Mouse (Mus musculus) embryonic facial prominence, embryonic 12.5 days (tissue): ENCODE data around the gene Mgat4e. TPM values are rescaled to one million over a fixed set of nuclear protein-coding genes. Genes with fewer than 3 reads are reported as not detected.

Experiments
- ATAC-seq: fragments of 200-750 bp; cut with Nextera tagmentation; 2 replicates; pipeline ENCODE4 v1.8.0; 2017; ENCODE audit not compliant: insufficient number of reproducible peaks, insufficient read depth, low FRiP score, low TSS enrichment
- H3K27ac ChIP-seq: fragments of 300-500 bp; sonication (generic); 2 replicates; pipeline ENCODE4 v1.5.1; 2016; ENCODE audit warnings: mild to moderate bottlenecking
- H3K27me3 ChIP-seq: fragments of 300-500 bp; sonication (generic); 2 replicates; pipeline ENCODE4 v1.6.1; 2016; ENCODE audit warnings: mild to moderate bottlenecking, moderate library complexity
- H3K36me3 ChIP-seq: fragments of 300-500 bp; sonication (generic); 2 replicates; pipeline ENCODE4 v1.6.1; 2016; ENCODE audit warnings: mild to moderate bottlenecking
- H3K4me1 ChIP-seq: fragments of 300-500 bp; sonication (generic); 2 replicates; pipeline ENCODE4 v1.6.1; 2016
- H3K4me2 ChIP-seq: fragments of 300-500 bp; sonication (generic); replicated peaks from 2 replicates; pipeline ENCODE4 v1.6.1; 2016; ENCODE audit warnings: mild to moderate bottlenecking, moderate library complexity
- H3K4me3 ChIP-seq: fragments of 300-500 bp; sonication (generic); 2 replicates; pipeline ENCODE4 v1.5.1; 2016; ENCODE audit warnings: mild to moderate bottlenecking
- H3K9ac ChIP-seq: fragments of 300-500 bp; sonication (generic); 2 replicates; pipeline ENCODE4 v1.6.1; 2016; ENCODE audit warnings: mild to moderate bottlenecking, moderate library complexity
- H3K9me3 ChIP-seq: fragments of 300-500 bp; sonication (generic); 2 replicates; pipeline ENCODE4 v1.6.1; 2016; ENCODE audit warnings: mild to moderate bottlenecking, moderate library complexity
- WGBS: fragments of 180-500 bp; shearing (Covaris S2); methylation state at CpG from one replicate; pipeline ENCODE4 v1.1.7; 2016; 5-methylcytosine and 5-hydroxymethylcytosine counted together
- polyA plus RNA-seq: library from polyadenylated mRNA; unstranded; fragments of >200 nt; fragmentation: Nextera tagmentation; extraction: Ambion mirVana; gene quantifications from 2 replicates; pipeline ENCODE4 v1.2.1, GENCODE M21; 2016

The Mgat4e gene
- polyA plus RNA-seq, 1 experiment from 2014 or later = 0.12 TPM

GRCm38 (mm10) chr1:134567511-134567910, 18.0 kb upstream of the Mgat4e start:
- Histone ChIP-seq H3K27ac (no peak overlapping the region), H3K4me3 (no peak overlapping the region), H3K36me3 (0 out of 2 replicates have a peak, but pooled peaks cover 1% of the 10 kb centered on the region), H3K9me3 (no peaks in the 10 kb centered on the region), H3K4me2 (no peak overlapping the region), H3K4me1 (peaks cover 12% of the 10 kb centered on the region), H3K27me3 (no peaks in the 10 kb centered on the region), H3K9ac (no peak overlapping the region)
- 34% methylated on average over 1 of the region's 1 CpGs for WGBS
- ATAC-seq = no peak

GRCm38 (mm10) chr1:134563726-134564125, 14.2 kb upstream of the Mgat4e start:
- Histone ChIP-seq H3K4me3 (no peak overlapping the region), H3K27ac (no peak overlapping the region)

DNA sequence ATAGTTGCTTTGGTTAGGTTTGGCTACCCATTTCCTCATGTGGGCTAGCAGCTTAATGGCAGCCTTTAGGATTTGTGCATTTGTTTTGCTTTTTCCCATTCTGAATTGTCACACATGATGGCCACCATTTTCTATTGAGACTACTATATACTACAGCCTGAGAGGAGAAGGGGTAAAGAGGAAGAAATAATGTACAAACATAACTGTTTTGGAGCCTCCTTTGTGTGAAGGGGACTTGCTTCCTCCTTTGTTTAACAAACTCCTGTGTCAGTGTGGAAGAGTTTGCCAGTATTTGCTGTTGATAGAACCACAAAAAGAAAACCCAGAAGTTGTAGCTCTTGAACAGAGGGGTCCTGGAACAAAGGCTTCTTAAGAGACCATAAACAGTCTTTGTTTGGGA, 13.0 kb upstream of the Mgat4e start:
- Histone ChIP-seq H3K27ac (no peak overlapping the region), H3K4me2 (peak overlapping the region; percentile 62), H3K4me3 (peak overlapping the region; percentile 90), H3K9ac (peak overlapping the region; percentile 100), H3K36me3 (no peaks in the 10 kb centered on the region), H3K27me3 (no peaks in the 10 kb centered on the region), H3K9me3 (no peaks in the 10 kb centered on the region), H3K4me1 (peaks cover 18% of the 10 kb centered on the region)
- ATAC-seq = no peak

More at GRCm38 (mm10) chr1:134563726-134564125, 14.2 kb upstream of the Mgat4e start:
- no peak for ATAC-seq
- Histone ChIP-seq H3K4me1 (peaks cover 18% of the 10 kb centered on the region), H3K9ac (no peak overlapping the region), H3K36me3 (no peaks in the 10 kb centered on the region), H3K9me3 (no peaks in the 10 kb centered on the region), H3K4me2 (no peak overlapping the region), H3K27me3 (no peaks in the 10 kb centered on the region)
- WGBS = 90% methylated on average over 3 of the region's 3 CpGs

DNA sequence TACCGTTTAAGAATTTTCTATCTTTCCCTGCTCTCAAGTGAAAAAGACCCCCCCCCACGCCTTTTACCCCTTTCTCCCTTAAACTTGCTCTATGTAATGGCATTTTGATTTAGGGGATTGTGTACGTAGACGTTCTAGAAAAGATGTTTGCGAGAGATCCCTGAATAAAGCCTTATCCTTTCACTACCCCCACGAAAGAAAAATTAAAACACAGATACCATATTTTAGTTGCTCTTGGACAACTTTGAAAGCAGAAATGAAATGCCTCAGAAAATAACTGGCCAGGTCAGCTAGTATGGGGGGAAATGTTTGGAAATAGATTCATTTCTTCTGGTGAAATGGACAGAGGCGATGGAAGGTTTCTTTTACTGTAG, 12.3 kb upstream of the Mgat4e start:
- no peaks in the 10 kb centered on the region for H3K9me3 ChIP-seq
- H3K27ac ChIP-seq = peak overlapping the region; percentile 96; the same call in 1 of the 2 replicates
- H3K9ac ChIP-seq = peak overlapping the region; percentile 100
- H3K36me3 ChIP-seq = no peaks in the 10 kb centered on the region
- peak overlapping the region; percentile 62 for H3K4me2 ChIP-seq
- no peak for ATAC-seq
- no peaks in the 10 kb centered on the region for H3K27me3 ChIP-seq
- H3K4me3 ChIP-seq = peak overlapping the region; percentile 90
- 5% methylated on average over 7 of the region's 7 CpGs for WGBS
- peaks cover 18% of the 10 kb centered on the region for H3K4me1 ChIP-seq

GRCm38 (mm10) chr1:134560801-134561769, 11.6 kb upstream of the Mgat4e start:
- 1% methylated on average over 65 of the region's 76 CpGs for WGBS

GRCm38 (mm10) chr1:134560396-134560795, 10.9 kb upstream of the Mgat4e start:
- Histone ChIP-seq H3K4me1 (peaks cover 23% of the 10 kb centered on the region), H3K4me2 (peak overlapping the region; percentile 62), H3K27me3 (no peaks in the 10 kb centered on the region), H3K36me3 (no peaks in the 10 kb centered on the region), H3K9me3 (no peaks in the 10 kb centered on the region), H3K27ac (peak overlapping the region; percentile 96), H3K4me3 (peak overlapping the region; percentile 90), H3K9ac (peak overlapping the region; percentile 100)
- under 1% methylated on average over 48 of the region's 50 CpGs for WGBS
- ATAC-seq = 0 out of 2 replicates have a peak, but pooled peaks have one; percentile 5

More at GRCm38 (mm10) chr1:134560801-134561769, 11.6 kb upstream of the Mgat4e start:
- Histone ChIP-seq H3K9ac (peak overlapping the region; percentile 100), H3K27ac (peak overlapping the region; percentile 96), H3K36me3 (no peaks in the 10 kb centered on the region), H3K4me3 (peak overlapping the region; percentile 90), H3K4me2 (peak overlapping the region; percentile 62), H3K9me3 (no peaks in the 10 kb centered on the region), H3K27me3 (no peaks in the 10 kb centered on the region), H3K4me1 (peaks cover 18% of the 10 kb centered on the region)
- no peak for ATAC-seq

DNA sequence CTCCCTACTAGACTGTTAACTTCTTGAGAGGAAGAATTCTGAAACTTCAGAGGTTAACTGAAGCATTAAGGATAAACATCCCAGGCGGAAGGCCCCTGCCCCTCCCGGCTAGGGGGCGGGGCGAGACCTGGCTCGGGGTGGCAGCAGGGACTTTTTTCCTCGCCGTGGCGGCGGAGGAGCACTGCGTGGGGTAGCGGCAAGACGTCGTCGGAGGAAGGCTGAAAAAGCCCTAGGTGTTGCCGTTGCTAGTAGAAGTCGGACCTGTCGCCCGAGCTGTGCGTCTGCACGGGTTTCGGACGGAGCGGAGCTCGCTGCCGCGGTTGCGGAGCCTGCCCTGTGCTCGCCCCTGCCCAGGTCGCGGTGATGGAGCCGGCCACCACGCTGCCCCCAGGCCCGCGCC, 10.5 kb upstream of the Mgat4e start, which contains the start of gene Kdm5b:
TSS of gene Kdm5b (plus strand) at position 196 of the 400 bp plus-strand sequence.
- under 1% methylated on average over 34 of the region's 34 CpGs for WGBS
- Histone ChIP-seq H3K27me3 (no peaks in the 10 kb centered on the region), H3K4me2 (peak within 1 kb of the TSS; percentile 62), H3K9me3 (no peaks in the 10 kb centered on the region), H3K4me3 (peak within 1 kb of the TSS; percentile 90), H3K9ac (peak within 1 kb of the TSS; percentile 100), H3K4me1 (peaks cover 22% of the 10 kb centered on the region), H3K36me3 (no peaks in the 10 kb centered on the region), H3K27ac (peak within 1 kb of the TSS; percentile 96)
- no peak for ATAC-seq

DNA sequence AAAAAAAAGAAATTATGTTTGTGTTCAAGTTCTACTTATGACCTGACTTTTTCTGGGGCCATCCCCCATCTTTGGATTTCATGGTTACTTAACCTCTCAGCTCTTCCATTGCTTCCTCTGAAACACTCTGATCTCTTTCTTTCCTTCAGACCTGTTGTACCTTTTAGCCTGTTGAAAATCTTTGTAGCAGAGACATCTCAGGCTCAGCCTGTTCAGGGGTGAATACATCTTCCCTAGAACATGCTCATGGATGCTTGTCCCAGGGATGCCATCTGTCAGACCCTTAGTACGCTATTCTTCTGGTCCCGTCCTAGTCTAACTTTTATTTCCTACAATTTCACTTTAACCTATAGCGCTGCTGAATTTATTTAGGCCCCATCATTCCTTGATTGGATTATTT, 9.7 kb upstream of the Mgat4e start:
- WGBS = 80% methylated on average over 3 of the region's 3 CpGs
- no peak overlapping the region for H3K27ac ChIP-seq

GRCm38 (mm10) chr1:134558511-134558910, 9.0 kb upstream of the Mgat4e start:
- no peaks in the 10 kb centered on the region for H3K27me3 ChIP-seq
- ATAC-seq = no peak
- whole genome bisulfite sequencing = 60% methylated on average over 5 of the region's 5 CpGs
- H3K4me3 ChIP-seq = no peak overlapping the region
- H3K9me3 ChIP-seq = no peaks in the 10 kb centered on the region
- H3K4me1 ChIP-seq = peaks cover 18% of the 10 kb centered on the region
- no peaks in the 10 kb centered on the region for H3K36me3 ChIP-seq
- H3K27ac ChIP-seq = no peak overlapping the region
- no peak overlapping the region for H3K9ac ChIP-seq
- no peak overlapping the region for H3K4me2 ChIP-seq

More for the DNA sequence above, 9.7 kb upstream of the Mgat4e start:
- H3K27me3 ChIP-seq = no peaks in the 10 kb centered on the region
- H3K4me3 ChIP-seq = no peak overlapping the region
- H3K9ac ChIP-seq = 0 out of 2 replicates have a peak overlapping the region, but pooled peaks have one; percentile 100
- H3K4me2 ChIP-seq = no peak overlapping the region
- peaks cover 22% of the 10 kb centered on the region for H3K4me1 ChIP-seq
- H3K36me3 ChIP-seq = no peaks in the 10 kb centered on the region
- H3K9me3 ChIP-seq = no peaks in the 10 kb centered on the region
- ATAC-seq = no peak

GRCm38 (mm10) chr1:134556671-134557218, 7.3 kb upstream of the Mgat4e start:
- under 1% methylated on average over 35 of the region's 35 CpGs for WGBS
- Histone ChIP-seq H3K9me3 (no peaks in the 10 kb centered on the region), H3K4me1 (peaks cover 10% of the 10 kb centered on the region), H3K27me3 (no peaks in the 10 kb centered on the region), H3K4me2 (peak overlapping the region; percentile 88), H3K9ac (peak overlapping the region; percentile 77), H3K4me3 (peak overlapping the region; percentile 62), H3K27ac (peak overlapping the region; percentile 93), H3K36me3 (no peaks in the 10 kb centered on the region)
- ATAC-seq = peak; percentile 96

GRCm38 (mm10) chr1:134555871-134556670, 6.6 kb upstream of the Mgat4e start:
- Histone ChIP-seq H3K4me1 (peaks cover 10% of the 10 kb centered on the region), H3K27me3 (no peaks in the 10 kb centered on the region), H3K9ac (peak overlapping the region; percentile 77), H3K4me3 (peak overlapping the region; percentile 62), H3K9me3 (no peaks in the 10 kb centered on the region), H3K4me2 (peak overlapping the region; percentile 88), H3K36me3 (no peaks in the 10 kb centered on the region), H3K27ac (peak overlapping the region; percentile 93)
- WGBS = under 1% methylated on average over 46 of the region's 46 CpGs
- ATAC-seq = peak; percentile 32; the same call in 1 of the 2 replicates
